Mouse (Mus musculus) bone marrow, adult 2 months (tissue): ENCODE measurements at regions not wholly inside any gene's neighbourhood (a gene's known extent, or its start where the extent isn't known, plus 50 kb on each side); places are given as distances from the start of the nearest gene placed in this dataset.

Experiments used
- CTCF ChIP-seq: fragments of 200-500 bp; IDR thresholded peaks from 2 replicates; pipeline ENCODE4 v1.5.1; 2011; ENCODE audit warnings: low read length, control low read depth; ENCODE audit not compliant: control insufficient read depth, insufficient read depth
- POLR2A ChIP-seq: fragments of 200-500 bp; IDR thresholded peaks from 2 replicates; pipeline ENCODE4 v1.6.1; 2011; ENCODE audit warnings: low read depth, mild to moderate bottlenecking, control low read depth, low read length, borderline replicate concordance; ENCODE audit not compliant: control insufficient read depth

DNA sequence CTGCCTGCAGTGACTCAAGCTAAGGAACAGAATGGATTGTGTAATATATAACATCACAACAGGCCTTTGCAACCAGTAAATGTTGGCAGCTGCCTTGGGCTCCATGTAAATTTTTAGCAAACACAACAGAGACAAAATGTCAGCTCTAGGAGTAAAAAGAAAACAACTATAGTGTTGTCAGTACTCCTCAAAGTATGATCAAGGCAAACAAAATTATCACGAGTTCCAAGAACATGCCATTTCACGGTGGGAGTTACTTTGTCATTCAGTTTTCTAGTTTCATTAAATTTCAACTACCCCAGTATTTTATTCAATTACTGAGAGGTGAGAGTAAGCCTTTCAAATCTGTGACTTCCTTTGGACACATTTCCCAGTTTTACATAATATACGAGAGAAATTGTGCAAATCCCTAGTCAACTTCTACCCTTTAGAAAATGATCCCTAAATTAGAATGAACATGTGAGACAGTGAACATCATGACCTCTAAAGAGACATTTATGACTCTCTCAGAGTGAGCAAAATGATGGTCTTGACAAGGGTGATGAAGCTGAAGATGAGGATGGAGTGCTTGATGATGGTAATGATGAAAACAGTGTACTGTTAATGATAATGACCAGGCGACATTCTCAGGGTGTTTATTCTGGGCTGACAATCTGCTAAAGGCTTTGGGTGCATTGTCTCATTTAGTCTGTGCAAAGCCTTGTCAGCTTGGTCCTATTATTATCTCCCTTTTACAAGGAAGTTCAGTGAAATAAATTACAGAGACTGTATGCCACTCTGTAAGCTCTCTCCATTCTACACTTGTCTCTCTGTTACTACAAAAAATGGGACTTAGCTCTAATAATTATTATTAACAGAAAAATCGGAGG lies 209.7 kb upstream of the Etaa1 start:
- no peak for TF ChIP-seq POLR2A
- no peak for TF ChIP-seq CTCF
